Mouse (Mus musculus) yolk sac, embryonic 10.5 days (tissue): ENCODE results near the gene Nek11.
"Not testable (repeated sequence)": the region's sequence is repeated elsewhere in the genome, so short reads cannot be mapped to it uniquely, and the experiment has no call there.

ENCODE experiments used
- DNase-seq: peaks from one replicate; pipeline ENCODE4 v3.0.0-alpha.2; 2017; ENCODE audit warnings: low spot score

Gene Nek11

DNA sequence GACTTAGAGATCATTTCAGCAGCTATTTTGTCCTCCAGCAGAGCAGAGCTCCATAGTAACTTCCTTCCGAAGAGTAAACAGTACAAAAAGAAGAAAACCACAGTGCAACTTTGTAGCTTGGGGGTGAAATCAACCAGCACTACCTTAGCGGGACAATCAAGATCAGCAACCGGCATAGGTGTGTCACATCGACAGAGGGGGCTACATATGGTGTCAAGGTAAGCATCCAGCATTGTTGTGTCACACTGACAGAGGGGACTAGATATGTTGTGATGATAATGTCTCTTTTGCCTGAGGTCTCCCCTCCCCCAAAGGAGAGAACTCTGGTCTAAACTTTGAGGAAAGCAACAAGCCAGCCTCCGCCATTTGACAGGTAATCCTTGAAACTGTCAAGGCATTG, 260.8 kb downstream of the Nek11 start:
- no peak for DNase-seq

DNA sequence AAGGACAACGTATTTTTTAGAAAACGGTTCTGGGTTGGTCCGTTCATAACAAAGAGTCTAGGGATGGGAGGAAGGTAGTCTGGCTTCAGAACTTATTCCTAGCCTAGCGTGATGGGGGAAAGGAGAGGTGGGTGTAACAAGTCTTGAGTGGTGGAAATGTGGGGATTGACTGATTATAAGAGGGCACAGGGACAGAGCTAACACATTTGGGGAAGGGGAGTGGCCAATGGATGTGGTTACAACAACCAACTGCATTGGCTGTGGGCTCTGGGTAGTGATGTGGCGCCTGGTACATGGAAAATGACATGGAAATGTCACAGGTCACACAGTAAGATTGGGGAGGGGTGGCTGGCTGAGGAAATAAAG, 263.3 kb downstream of the Nek11 start:
- no peak for DNase-seq

DNA sequence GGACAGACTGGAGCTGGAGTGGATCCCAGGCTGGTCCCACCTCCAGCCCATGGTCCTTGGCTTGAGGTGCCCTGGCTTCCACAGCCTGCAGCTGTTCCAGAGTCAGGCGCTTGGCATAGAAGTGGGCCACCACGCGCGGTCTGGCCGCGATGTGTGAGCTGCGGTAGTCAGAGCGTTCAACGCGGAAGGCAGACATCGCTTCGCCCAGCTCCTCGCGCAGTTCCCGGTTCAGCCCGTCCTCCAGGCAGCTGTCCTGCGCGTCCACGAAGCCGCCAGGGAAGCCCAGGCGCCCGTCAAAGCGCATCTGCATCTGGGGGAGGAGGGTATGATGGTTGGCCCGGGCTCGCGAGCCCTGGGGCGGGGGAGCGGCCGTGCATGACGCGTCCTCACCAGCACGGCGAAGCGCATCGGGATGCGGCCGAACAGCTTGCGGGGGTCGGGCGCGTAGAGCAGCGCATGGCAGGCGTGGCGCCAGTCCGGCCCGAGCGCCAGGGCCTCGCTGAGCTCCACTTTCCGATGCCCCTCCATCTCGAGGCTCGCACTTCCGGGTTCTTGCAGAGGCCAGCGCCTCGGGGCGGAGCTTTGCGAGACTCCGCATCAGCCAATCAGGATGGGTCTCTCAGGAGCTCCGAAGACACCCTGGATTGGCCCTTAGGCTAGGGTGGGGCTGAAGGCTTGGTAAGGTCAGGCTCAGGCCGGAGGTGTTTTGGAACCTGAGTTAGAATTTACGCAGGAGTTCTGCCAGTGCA, 263.9 kb downstream of the Nek11 start, which contains the start of gene Nudt16:
TSS of gene Nudt16 (minus strand) at position 572 of the 749 bp plus-strand sequence.
- peak; percentile 90 for DNase-seq

DNA sequence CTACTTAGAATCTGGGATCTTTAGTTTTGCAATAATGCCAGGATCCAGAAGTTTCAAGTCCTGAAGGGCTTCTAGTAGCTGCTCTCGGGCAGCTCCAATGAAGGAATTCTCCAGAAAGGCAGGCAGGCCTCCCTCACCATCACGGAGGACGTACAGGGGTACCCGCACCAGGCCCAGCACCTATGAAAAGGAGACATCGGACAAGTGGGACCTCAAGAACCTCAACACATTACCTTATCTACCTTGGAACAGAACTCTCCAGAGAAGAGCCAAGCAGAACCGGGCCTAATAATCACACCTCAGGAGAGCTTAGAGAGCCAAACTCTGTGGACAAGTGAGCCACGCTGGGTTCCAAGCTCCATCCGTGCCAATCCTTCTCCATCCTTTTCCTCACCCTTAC, 265.0 kb downstream of the Nek11 start:
- DNase-seq = no peak

DNA sequence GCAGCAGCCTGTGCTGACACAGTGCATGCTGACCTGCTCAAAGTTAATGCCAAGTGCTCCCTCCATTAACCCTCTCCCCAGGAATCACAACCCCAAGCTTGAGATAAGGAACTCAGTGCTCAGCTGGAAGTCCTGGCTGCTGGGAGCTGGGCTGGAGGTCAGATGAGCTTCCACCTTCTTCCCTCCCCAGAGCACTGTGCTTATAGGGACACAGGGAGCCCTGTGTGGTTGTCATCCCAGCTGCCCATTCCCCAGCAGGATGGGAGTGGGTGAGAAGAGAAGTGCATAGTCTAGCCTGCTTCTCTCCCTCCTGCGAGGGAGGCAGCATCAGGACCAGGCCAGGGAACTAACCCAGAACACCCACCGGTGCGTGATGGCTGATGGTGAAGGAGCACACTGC, 270.1 kb downstream of the Nek11 start:
- not testable (repeated sequence) for DNase-seq
